In genomic region chr13:93996535-93997382, GRCm38 (mm10) we compare ENCODE assay signal across 11 mouse cellular contexts.
DNase-seq lines count a peak whose midpoint lies in the region; ATAC-seq and TF ChIP-seq lines count a peak whose summit lies in the region.
"Had no signal": no experiment of that assay in that cellular context is flagged by ENCODE, and none has a peak within 500 bp of the region (broad histone marks: within the 10 kb centered on the region; RNA-seq: fewer than 3 reads in every experiment).

No protein-coding gene starts in this region.

- no peak overlapping the region for H3K4me2 ChIP-seq in kidney, embryonic 14.5 days (replicated peaks; ENCODE audit: low read depth, low read length)
- H3K4me2 ChIP-seq in intestine, postnatal 0 days (replicated peaks; ENCODE audit: low read depth): no peak overlapping the region
- H3K4me2 ChIP-seq: embryonic facial prominence, embryonic 13.5 days had no signal

- TF ChIP-seq CTCF in kidney, adult 2 months (conservative IDR thresholded peaks at IDR 0.05; ENCODE audit: insufficient read depth, insufficient read length, low read depth, low read length): no peak
- TF ChIP-seq CTCF in embryonic fibroblast, embryonic 13.5 days (IDR thresholded peaks at IDR 0.05; ENCODE audit: borderline replicate concordance, insufficient read depth, low read length): no peak
- TF ChIP-seq CTCF in intestine, postnatal 0 days (IDR thresholded peaks at IDR 0.05; ENCODE audit: low read depth): no peak

- TF ChIP-seq POLR2A in kidney, adult 2 months (IDR thresholded peaks at IDR 0.05; ENCODE audit: low read depth, low read length): no peak
- no peak for TF ChIP-seq POLR2A in embryonic fibroblast, embryonic 13.5 days (IDR thresholded peaks at IDR 0.05; ENCODE audit: low read depth, low read length)

- no peaks in the 10 kb centered on the region for H3K4me1 ChIP-seq in kidney, adult 2 months (ENCODE audit: control insufficient read depth, insufficient read depth, low read length)
- no peaks in the 10 kb centered on the region for H3K4me1 ChIP-seq in kidney, embryonic 14.5 days (ENCODE audit: control insufficient read depth, insufficient read depth, low read length)
- H3K4me1 ChIP-seq in embryonic fibroblast, embryonic 13.5 days (ENCODE audit: control insufficient read depth, insufficient read depth, low read length): no peaks in the 10 kb centered on the region; the same call in 1 of the 2 replicates
- no peaks in the 10 kb centered on the region for H3K4me1 ChIP-seq in intestine, postnatal 0 days (replicated peaks; ENCODE audit: control insufficient read depth, insufficient read depth, low read length)
- H3K4me1 ChIP-seq: embryonic facial prominence, embryonic 13.5 days had no signal

- peak; percentile 7 for DNase-seq in kidney, adult 2 months
- peak; percentile 64 for DNase-seq in NIH3T3 (ENCODE audit: low read depth)
- peak; percentile 48 for DNase-seq in lung, postnatal 25 days (ENCODE audit: low spot score)
- DNase-seq: kidney, postnatal 10 days; retina, postnatal 1 day had no signal

- no peaks in the 10 kb centered on the region for H3K9me3 ChIP-seq in kidney, embryonic 14.5 days (ENCODE audit: control insufficient read depth, low read length)
- H3K9me3 ChIP-seq in intestine, postnatal 0 days (ENCODE audit: control insufficient read depth): no peaks in the 10 kb centered on the region

- H3K27me3 ChIP-seq in kidney, adult 2 months (replicated peaks; ENCODE audit: control insufficient read depth, insufficient read depth, low read length): no peaks in the 10 kb centered on the region
- no peaks in the 10 kb centered on the region for H3K27me3 ChIP-seq in kidney, embryonic 14.5 days (ENCODE audit: control insufficient read depth, insufficient read depth, low read length)
- no peaks in the 10 kb centered on the region for H3K27me3 ChIP-seq in intestine, postnatal 0 days (replicated peaks; ENCODE audit: control insufficient read depth, insufficient read depth, low read length)
- H3K27me3 ChIP-seq: embryonic facial prominence, embryonic 13.5 days had no signal

- no peak overlapping the region for H3K27ac ChIP-seq in kidney, adult 2 months (ENCODE audit: insufficient read depth, low read depth, low read length)
- no peak overlapping the region for H3K27ac ChIP-seq in kidney, embryonic 14.5 days (ENCODE audit: low read depth, low read length)
- peak overlapping the region; percentile 60 for H3K27ac ChIP-seq in embryonic fibroblast, embryonic 13.5 days (ENCODE audit: insufficient read depth, low read length)
- H3K27ac ChIP-seq in intestine, postnatal 0 days (ENCODE audit: low read depth, low read length): no peak overlapping the region
- H3K27ac ChIP-seq: embryonic facial prominence, embryonic 13.5 days had no signal

- H3K36me3 ChIP-seq in kidney, adult 2 months (ENCODE audit: control insufficient read depth, insufficient read depth, low read length): no peaks in the 10 kb centered on the region
- H3K36me3 ChIP-seq in kidney, embryonic 14.5 days (ENCODE audit: control insufficient read depth, insufficient read depth, low read length): no peaks in the 10 kb centered on the region
- H3K36me3 ChIP-seq in intestine, postnatal 0 days (ENCODE audit: control insufficient read depth, insufficient read depth): no peaks in the 10 kb centered on the region
- H3K36me3 ChIP-seq: embryonic facial prominence, embryonic 13.5 days had no signal

- WGBS in kidney, adult 2 months: 76% methylated on average over 10 of the region's 10 CpGs
- 64% methylated on average over 10 of the region's 10 CpGs for WGBS in kidney, embryonic 14.5 days
- WGBS in intestine, postnatal 0 days: 76% methylated on average over 10 of the region's 10 CpGs

- ATAC-seq in kidney, embryonic 14.5 days (ENCODE audit: low FRiP score, low TSS enrichment): no peak
- ATAC-seq in CD4-positive, CD25-positive, alpha-beta regulatory T cell, adult 4 months: no peak
- no peak for ATAC-seq in intestine, postnatal 0 days
- ATAC-seq: activated CD4-positive, CD25-positive, alpha-beta regulatory T cell, adult 4 months had no signal

- no peak overlapping the region for H3K4me3 ChIP-seq in kidney, adult 2 months (ENCODE audit: insufficient read depth, low read depth, low read length)
- no peak overlapping the region for H3K4me3 ChIP-seq in kidney, embryonic 14.5 days (ENCODE audit: low read length)
- no peak overlapping the region for H3K4me3 ChIP-seq in embryonic fibroblast, embryonic 13.5 days (ENCODE audit: insufficient read depth, low read length)
- H3K4me3 ChIP-seq in intestine, postnatal 0 days (ENCODE audit: low read depth, low read length): no peak overlapping the region
- H3K4me3 ChIP-seq: embryonic facial prominence, embryonic 13.5 days had no signal

- no peak overlapping the region for H3K9ac ChIP-seq in kidney, embryonic 14.5 days (ENCODE audit: low read depth, low read length)
- no peak overlapping the region for H3K9ac ChIP-seq in intestine, postnatal 0 days (ENCODE audit: low read depth, low read length)
- H3K9ac ChIP-seq: embryonic facial prominence, embryonic 13.5 days had no signal

Comparison
In these comparisons a context has a peak if more than half of its experiments do, and no peak if none do; other contexts are left out.
1. DNase-seq: peak in every context shown above with its lines; median percentile 64 in NIH3T3; 48 in lung, postnatal 25 days; 7 in kidney, adult 2 months.